Mouse (Mus musculus): ENCODE measurements around the gene Cdpf1.

- no peak for TF ChIP-seq POLR2A (IDR thresholded peaks at IDR 0.05; ENCODE audit: borderline replicate concordance, control insufficient read depth, low read depth, low read length)
- TF ChIP-seq CTCF (IDR thresholded peaks at IDR 0.05; ENCODE audit: control insufficient read depth, insufficient read depth, low read length): no peak
Observed at GRCm38 (mm10) chr15:85808434-85808833, 3.1 kb downstream of the Cdpf1 start.

Measured in bone marrow, adult 2 months (tissue).